Mouse (Mus musculus) heart, adult 2 months (tissue): ENCODE results near the gene Rgs3.

Experiments
- CTCF ChIP-seq: fragments of 200-600 bp; IDR thresholded peaks from 2 replicates; pipeline ENCODE4 v1.8.1; 2022; ENCODE audit warnings: antibody characterized with exemption, mild to moderate bottlenecking, moderate library complexity
- EP300 ChIP-seq: fragments of 200-500 bp; IDR thresholded peaks from 2 replicates; pipeline ENCODE4 v1.6.1; 2011; ENCODE audit warnings: low read depth, low read length, control low read depth; ENCODE audit not compliant: insufficient read depth
- POLR2A ChIP-seq: fragments of 200-500 bp; IDR thresholded peaks from 2 replicates; pipeline ENCODE4 v1.6.1; 2011; ENCODE audit warnings: mild to moderate bottlenecking, low read depth, low read length, control low read depth; ENCODE audit not compliant: insufficient read depth

GRCm38 (mm10) chr4:62514995-62515394, 44.7 kb upstream of the Rgs3 start:
- no peak for TF ChIP-seq POLR2A
- TF ChIP-seq CTCF: no peak
- TF ChIP-seq EP300: no peak
